Mouse (Mus musculus) CH12.LX (cell line): ENCODE data around the gene Alox12.

Experiments used
- CTCF ChIP-seq, 2 experiments: IDR thresholded peaks in 1 of 2; conservative IDR thresholded peaks in 1 of 2; 2 replicates each; pipeline ENCODE4 v1.5.1; 2011 to 2012; ENCODE audit warnings: low read depth in 2 of 2, low read length in 2 of 2, improper control_type of control experiment in 1 of 2, inconsistent platforms in 1 of 2, mild to moderate bottlenecking in 1 of 2, moderate library complexity in 1 of 2
- GABPA ChIP-seq: IDR thresholded peaks from 2 replicates; pipeline ENCODE4 v1.6.1; 2012; ENCODE audit warnings: low read depth, low read length, improper control_type of control experiment, inconsistent platforms; ENCODE audit not compliant: insufficient replicate concordance
- MAX ChIP-seq: IDR thresholded peaks from 2 replicates; pipeline ENCODE4 v1.6.1; 2011; ENCODE audit warnings: low read length, improper control_type of control experiment
- POLR2A ChIP-seq: IDR thresholded peaks from 2 replicates; pipeline ENCODE4 v1.6.1; 2011; ENCODE audit warnings: low read depth, mild to moderate bottlenecking, improper control_type of control experiment, low read length
- ZC3H11A ChIP-seq: IDR thresholded peaks from 2 replicates; pipeline ENCODE4 v1.6.1; 2012; ENCODE audit warnings: low read depth, mild to moderate bottlenecking, inconsistent platforms, low read length, improper control_type of control experiment

GRCm38 (mm10) chr11:70242591-70242990 is 12.6 kb downstream of the Alox12 start:
- TF ChIP-seq CTCF (conservative IDR thresholded peaks at IDR 0.05 in 1 of 2, IDR thresholded peaks at IDR 0.05 in 1 of 2; ENCODE audit: low read depth in 2 of 2, low read length in 2 of 2), result no peak
- no peak for TF ChIP-seq MAX
- no peak for TF ChIP-seq GABPA
- no peak for TF ChIP-seq POLR2A
- TF ChIP-seq ZC3H11A, result no peak
